Mouse (Mus musculus) CH12.LX (cell line): ENCODE data around the gene Klk1. TPM values are rescaled to one million over a fixed set of nuclear protein-coding genes. Genes with fewer than 3 reads are reported as not detected.
A peak's percentile ranks its signal among the peaks of the same experiment; 100 is the strongest.

Source experiments
- DNase-seq: peaks from one replicate; pipeline ENCODE4 v3.0.0-alpha.2; 2013; ENCODE audit errors: extremely low read depth
- H3K27ac ChIP-seq: 2 replicates; pipeline ENCODE4 v1.5.1; 2012; ENCODE audit warnings: low read depth, mild to moderate bottlenecking, control low read depth, moderate library complexity; ENCODE audit not compliant: insufficient read depth
- H3K27me3 ChIP-seq: replicated peaks from 2 replicates; pipeline ENCODE3; 2012; ENCODE audit warnings: inconsistent platforms
- H3K36me3 ChIP-seq, 2 experiments: replicated peaks in 1 of 2; 2 replicates each; pipeline versions ENCODE3 to v1.6.1; 2012; ENCODE audit warnings: inconsistent platforms in 1 of 2, low read length in 1 of 2, mild to moderate bottlenecking in 1 of 2, mixed read lengths in 1 of 2, moderate library complexity in 1 of 2; ENCODE audit not compliant: control insufficient read depth in 1 of 2, insufficient read depth in 1 of 2
- H3K4me1 ChIP-seq, 2 experiments: 2 replicates each; pipeline ENCODE4 v1.6.1; 2012; ENCODE audit warnings: inconsistent platforms in 1 of 2, moderate library complexity in 1 of 2; ENCODE audit not compliant: insufficient read depth in 2 of 2, control insufficient read depth in 1 of 2
- H3K4me2 ChIP-seq: 2 replicates; pipeline ENCODE4 v1.6.1; 2012; ENCODE audit warnings: low read depth, mild to moderate bottlenecking, control low read depth; ENCODE audit not compliant: poor library complexity, insufficient read depth, severe bottlenecking
- H3K4me3 ChIP-seq, 3 experiments: fragments of 150-350 bp in 1 of 3; sonication (generic) in 1 of 3; replicated peaks in 1 of 3; 2 replicates each; pipeline versions ENCODE3 to v1.5.1; 2011 to 2012; ENCODE audit warnings: low read depth in 2 of 3, low read length in 2 of 3, mild to moderate bottlenecking in 2 of 3, moderate library complexity in 2 of 3, control low read depth in 1 of 3, improper control_type of control experiment in 1 of 3, inconsistent platforms in 1 of 3, mixed read lengths in 1 of 3; ENCODE audit not compliant: poor library complexity in 1 of 3
- H3K79me2 ChIP-seq: replicated peaks from 2 replicates; pipeline ENCODE4 v1.6.1; 2012; ENCODE audit warnings: mild to moderate bottlenecking, moderate library complexity; ENCODE audit not compliant: control insufficient read depth, poor library complexity, insufficient read depth, severe bottlenecking; ENCODE audit errors: extremely low read depth
- H3K9ac ChIP-seq: 2 replicates; pipeline ENCODE4 v1.6.1; 2012; ENCODE audit warnings: low read depth, mild to moderate bottlenecking, control low read depth, moderate library complexity; ENCODE audit not compliant: insufficient read depth
- H3K9me3 ChIP-seq: replicated peaks from 2 replicates; pipeline ENCODE3; 2012; ENCODE audit warnings: low read length, inconsistent platforms, mixed read lengths
- ELF1 ChIP-seq: IDR thresholded peaks from 2 replicates; pipeline ENCODE4 v1.6.1; 2014; ENCODE audit warnings: low read depth, mild to moderate bottlenecking, inconsistent platforms, low read length, improper control_type of control experiment
- GABPA ChIP-seq: IDR thresholded peaks from 2 replicates; pipeline ENCODE4 v1.6.1; 2012; ENCODE audit warnings: low read depth, low read length, improper control_type of control experiment, inconsistent platforms; ENCODE audit not compliant: insufficient replicate concordance
- IRF4 ChIP-seq: IDR thresholded peaks from 2 replicates; pipeline ENCODE4 v1.6.1; 2014; ENCODE audit warnings: low read depth, mild to moderate bottlenecking, inconsistent platforms, low read length, improper control_type of control experiment
- JUN ChIP-seq: IDR thresholded peaks from 2 replicates; pipeline ENCODE4 v1.6.1; 2011; ENCODE audit warnings: low read depth, mild to moderate bottlenecking, low read length, improper control_type of control experiment, moderate library complexity; ENCODE audit not compliant: insufficient read depth
- KAT2A ChIP-seq: IDR thresholded peaks from 2 replicates; pipeline ENCODE4 v1.6.1; 2012; ENCODE audit warnings: low read length, improper control_type of control experiment, inconsistent platforms; ENCODE audit not compliant: insufficient replicate concordance
- MAX ChIP-seq: IDR thresholded peaks from 2 replicates; pipeline ENCODE4 v1.6.1; 2011; ENCODE audit warnings: low read length, improper control_type of control experiment
- MYC ChIP-seq: IDR thresholded peaks from 2 replicates; pipeline ENCODE4 v1.6.1; 2011; ENCODE audit warnings: low read depth, mild to moderate bottlenecking, improper control_type of control experiment, low read length
- NRF1 ChIP-seq: IDR thresholded peaks from 2 replicates; pipeline ENCODE4 v1.6.1; 2014; ENCODE audit warnings: low read depth, mild to moderate bottlenecking, inconsistent platforms, low read length, improper control_type of control experiment, moderate library complexity
- PAX5 ChIP-seq: IDR thresholded peaks from 2 replicates; pipeline ENCODE4 v1.6.1; 2012; ENCODE audit warnings: low read length, inconsistent platforms, mixed read lengths
- POLR2AphosphoS2 ChIP-seq: IDR thresholded peaks from 2 replicates; pipeline ENCODE4 v1.6.1; 2011; ENCODE audit warnings: low read depth, low read length, improper control_type of control experiment
- RAD21 ChIP-seq: IDR thresholded peaks from 2 replicates; pipeline ENCODE4 v1.6.1; 2011; ENCODE audit warnings: low read depth, mild to moderate bottlenecking, low read length, improper control_type of control experiment, moderate library complexity
- SIN3A ChIP-seq: IDR thresholded peaks from 2 replicates; pipeline ENCODE4 v1.6.1; 2012; ENCODE audit warnings: low read length, improper control_type of control experiment, inconsistent platforms
- SMC3 ChIP-seq: IDR thresholded peaks from 2 replicates; pipeline ENCODE4 v1.6.1; 2011; ENCODE audit warnings: low read depth, low read length, improper control_type of control experiment
- ZC3H11A ChIP-seq: IDR thresholded peaks from 2 replicates; pipeline ENCODE4 v1.6.1; 2012; ENCODE audit warnings: low read depth, mild to moderate bottlenecking, inconsistent platforms, low read length, improper control_type of control experiment
- ZNF384 ChIP-seq: IDR thresholded peaks from 2 replicates; pipeline ENCODE4 v1.6.1; 2012; ENCODE audit warnings: low read depth, low read length, improper control_type of control experiment, inconsistent platforms
- dilution Hi-C: fragments of 300-500 bp; cut with MboI; formaldehyde crosslinking; loops from 2 replicates; pipeline ENCODE4 v1.14.3; 2020; ENCODE audit warnings: low sequenced_read_pairs; ENCODE audit not compliant: extremely low pct_unique_long_range_greater_than_20kb, extremely low pct_ligation_motif_present
- in situ Hi-C: fragments of 300-500 bp; cut with MboI; formaldehyde crosslinking; loops from 3 replicates; pipeline ENCODE4 v1.14.3; 2019; ENCODE audit warnings: low sequenced_read_pairs, low pct_ligation_motif_present, low pct_unique_long_range_greater_than_20kb, mixed read lengths
- polyA plus RNA-seq: library from polyadenylated mRNA; unstranded; fragments of >175 nt; gene quantifications from 2 replicates; pipeline ENCODE4 v1.2.1, GENCODE M21; 2012; ENCODE audit warnings: low read depth; ENCODE audit not compliant: insufficient read length
- total RNA-seq, 2 experiments: library from RNA; depleted of rRNA; stranded (reverse); fragments of 300-350 nt in 1 of 2; fragments of >200 nt in 1 of 2; gene quantifications; 2 replicates each; pipeline ENCODE4 v1.2.3; 2012 to 2014

Gene Klk1
- total and polyA plus RNA-seq, 3 experiments, result not detected

GRCm38 (mm10) chr7:44262791-44263643, 37.9 kb downstream of the Klk1 start (continued):
- peak; percentile 93 for TF ChIP-seq SMC3

GRCm38 (mm10) chr7:44268117-44268516, 43.0 kb downstream of the Klk1 start:
- H3K27ac ChIP-seq, result no peak overlapping the region
- H3K4me3 ChIP-seq, result no peak overlapping the region
- H3K9ac ChIP-seq, result no peak overlapping the region
- dilution Hi-C loops, result no loop called here
- no peaks in the 10 kb centered on the region for H3K79me2 ChIP-seq
- no peaks in the 10 kb centered on the region for H3K9me3 ChIP-seq
- H3K36me3 ChIP-seq, result no peaks in the 10 kb centered on the region
- no peak for DNase-seq
- H3K27me3 ChIP-seq, result peaks cover 39% of the 10 kb centered on the region
- H3K4me1 ChIP-seq, result peaks cover 0 to 4% of the 10 kb centered on the region in 2 experiments; a peak in 2 of 4 replicates
- TF ChIP-seq ZC3H11A (no peak), ELF1 (no peak), MAX (no peak), MYC (no peak), NRF1 (no peak), GABPA (no peak), RAD21 (no peak), PAX5 (no peak)
- in situ Hi-C loops, result loop anchor here (10.0 kb wide), 2 partner anchors 227 to 377 kb away; partner anchors contain the start of genes Emc10 and Fam71e1
- H3K4me2 ChIP-seq, result no peak overlapping the region

- H3K27me3 ChIP-seq, result peaks cover 35% of the 10 kb centered on the region
- no peaks in the 10 kb centered on the region for H3K79me2 ChIP-seq
- no peaks in the 10 kb centered on the region; a peak in 1 of 4 replicates for H3K4me1 ChIP-seq
- H3K4me3 ChIP-seq, result no peak overlapping the region
- dilution Hi-C loops, result no loop called here
- TF ChIP-seq KAT2A (no peak), JUN (no peak), POLR2AphosphoS2 (no peak), ZNF384 (no peak), SIN3A (no peak), IRF4 (no peak)
- TF ChIP-seq, all 38 proteins: peak for 0
- H3K27ac ChIP-seq, result no peak overlapping the region
- H3K9ac ChIP-seq, result no peak overlapping the region
- H3K4me2 ChIP-seq, result no peak overlapping the region
- in situ Hi-C loops, result loop anchor here (10.0 kb wide), 2 partner anchors 225 to 375 kb away; partner anchors contain the start of genes Emc10 and Fam71e1
- no peaks in the 10 kb centered on the region for H3K9me3 ChIP-seq
- DNase-seq, result no peak
- no peaks in the 10 kb centered on the region for H3K36me3 ChIP-seq
Measured at GRCm38 (mm10) chr7:44269397-44269796, 44.2 kb downstream of the Klk1 start.
